Mouse (Mus musculus): ENCODE data around the gene Elmod3. TPM values are rescaled to one million over a fixed set of nuclear protein-coding genes. Genes with fewer than 3 reads are reported as not detected.

Gene Elmod3
- total and polyA plus RNA-seq, 2 experiments from 2014 or later = 17.6 to 21.9 TPM

GRCm38 (mm10) chr6:72547862-72548261 lies 50.4 kb downstream of the Elmod3 start:
- H3K27me3 ChIP-seq (ENCODE audit: control insufficient read depth, insufficient read depth, low read length) = no peaks in the 10 kb centered on the region

GRCm38 (mm10) chr6:72547121-72547520 lies 51.1 kb downstream of the Elmod3 start:
- Histone ChIP-seq H3K9ac (replicated peaks; ENCODE audit: low read depth, low read length) (no peak overlapping the region), H3K9me3 (replicated peaks; ENCODE audit: control insufficient read depth, low read length) (no peaks in the 10 kb centered on the region), H3K27ac (ENCODE audit: low read depth) (no peak overlapping the region), H3K36me3 (replicated peaks; ENCODE audit: control insufficient read depth, insufficient read depth, low read length) (no peaks in the 10 kb centered on the region), H3K27me3 (ENCODE audit: control insufficient read depth, insufficient read depth, low read length) (no peaks in the 10 kb centered on the region), H3K4me3 (ENCODE audit: low read depth, low read length) (no peak overlapping the region), H3K4me1 (ENCODE audit: control insufficient read depth, insufficient read depth) (peaks cover 10% of the 10 kb centered on the region; the same call in 1 of the 2 replicates), H3K4me2 (ENCODE audit: low read depth, low read length) (no peak overlapping the region)
- TF ChIP-seq CTCF (IDR thresholded peaks at IDR 0.05; ENCODE audit: low read depth) = no peak; the same call in 1 of the 2 replicates
- no peak for TF ChIP-seq EP300 (IDR thresholded peaks at IDR 0.05; ENCODE audit: low read depth)
- 94% methylated on average over 2 of the region's 2 CpGs for WGBS
- DNase-seq (ENCODE audit: low spot score) (no peak), ATAC-seq (ENCODE audit: insufficient read depth, low read depth) (no peak)

More at GRCm38 (mm10) chr6:72547862-72548261, 50.4 kb downstream of the Elmod3 start:
- no peak overlapping the region for H3K4me2 ChIP-seq (ENCODE audit: low read depth, low read length)
- DNase-seq (ENCODE audit: low spot score) (no peak), ATAC-seq (ENCODE audit: insufficient read depth, low read depth) (no peak)
- peaks cover 10% of the 10 kb centered on the region; the same call in 1 of the 2 replicates for H3K4me1 ChIP-seq (ENCODE audit: control insufficient read depth, insufficient read depth)
- no peak for TF ChIP-seq CTCF (IDR thresholded peaks at IDR 0.05; ENCODE audit: low read depth)
- no peak for TF ChIP-seq EP300 (IDR thresholded peaks at IDR 0.05; ENCODE audit: low read depth)
- H3K9me3 ChIP-seq (replicated peaks; ENCODE audit: control insufficient read depth, low read length) = no peaks in the 10 kb centered on the region
- 80% methylated on average over 3 of the region's 3 CpGs for WGBS
- H3K4me3 ChIP-seq (ENCODE audit: low read depth, low read length) = no peak overlapping the region
- no peak overlapping the region for H3K9ac ChIP-seq (replicated peaks; ENCODE audit: low read depth, low read length)
- no peaks in the 10 kb centered on the region for H3K36me3 ChIP-seq (replicated peaks; ENCODE audit: control insufficient read depth, insufficient read depth, low read length)
- H3K27ac ChIP-seq (ENCODE audit: low read depth) = no peak overlapping the region

GRCm38 (mm10) chr6:72545377-72545776 lies 52.8 kb downstream of the Elmod3 start:
- no peaks in the 10 kb centered on the region for H3K36me3 ChIP-seq (replicated peaks; ENCODE audit: control insufficient read depth, insufficient read depth, low read length)
- H3K9ac ChIP-seq (replicated peaks; ENCODE audit: low read depth, low read length) = no peak overlapping the region
- no peaks in the 10 kb centered on the region for H3K9me3 ChIP-seq (replicated peaks; ENCODE audit: control insufficient read depth, low read length)
- TF ChIP-seq EP300 (IDR thresholded peaks at IDR 0.05; ENCODE audit: low read depth) = no peak
- TF ChIP-seq CTCF (IDR thresholded peaks at IDR 0.05; ENCODE audit: low read depth) = no peak
- no peak overlapping the region for H3K27ac ChIP-seq (ENCODE audit: low read depth)
- no peaks in the 10 kb centered on the region for H3K27me3 ChIP-seq (ENCODE audit: control insufficient read depth, insufficient read depth, low read length)
- no peak for ATAC-seq (ENCODE audit: insufficient read depth, low read depth)
- no peak overlapping the region for H3K4me2 ChIP-seq (ENCODE audit: low read depth, low read length)
- peaks cover 10% of the 10 kb centered on the region; the same call in 1 of the 2 replicates for H3K4me1 ChIP-seq (ENCODE audit: control insufficient read depth, insufficient read depth)
- no peak overlapping the region for H3K4me3 ChIP-seq (ENCODE audit: low read depth, low read length)
- 70% methylated on average over 7 of the region's 7 CpGs for WGBS
- no peak for DNase-seq (ENCODE audit: low spot score)

- Histone ChIP-seq H3K9me3 (replicated peaks; ENCODE audit: control insufficient read depth, low read length) (no peaks in the 10 kb centered on the region), H3K27ac (ENCODE audit: low read depth) (peak within 1 kb of the TSS; percentile 56), H3K36me3 (replicated peaks; ENCODE audit: control insufficient read depth, insufficient read depth, low read length) (no peaks in the 10 kb centered on the region), H3K4me1 (ENCODE audit: control insufficient read depth, insufficient read depth) (peaks cover 10% of the 10 kb centered on the region; the same call in 1 of the 2 replicates), H3K27me3 (ENCODE audit: control insufficient read depth, insufficient read depth, low read length) (no peaks in the 10 kb centered on the region), H3K4me2 (ENCODE audit: low read depth, low read length) (peak within 1 kb of the TSS; percentile 62), H3K4me3 (ENCODE audit: low read depth, low read length) (peak within 1 kb of the TSS; percentile 52), H3K9ac (replicated peaks; ENCODE audit: low read depth, low read length) (peak within 1 kb of the TSS; percentile 58)
- ATAC-seq (ENCODE audit: insufficient read depth, low read depth) = peak; percentile 69; the same call in 1 of the 2 replicates
- WGBS = 4% methylated on average over 23 of the region's 23 CpGs
- TF ChIP-seq CTCF (IDR thresholded peaks at IDR 0.05; ENCODE audit: low read depth) (no peak), EP300 (IDR thresholded peaks at IDR 0.05; ENCODE audit: low read depth) (no peak)
- DNase-seq (ENCODE audit: low spot score) = peak; percentile 49
Observed at GRCm38 (mm10) chr6:72544283-72544987, 53.8 kb downstream of the Elmod3 start, which contains the start of gene Capg. Capg (plus strand) TSS chr6:72544391.

- Histone ChIP-seq H3K27me3 (ENCODE audit: control insufficient read depth, insufficient read depth, low read length) (no peaks in the 10 kb centered on the region), H3K9ac (replicated peaks; ENCODE audit: low read depth, low read length) (no peak overlapping the region), H3K4me1 (ENCODE audit: control insufficient read depth, insufficient read depth) (peaks cover 10% of the 10 kb centered on the region), H3K9me3 (replicated peaks; ENCODE audit: control insufficient read depth, low read length) (no peaks in the 10 kb centered on the region), H3K27ac (ENCODE audit: low read depth) (no peak overlapping the region), H3K4me3 (ENCODE audit: low read depth, low read length) (no peak overlapping the region), H3K36me3 (replicated peaks; ENCODE audit: control insufficient read depth, insufficient read depth, low read length) (no peaks in the 10 kb centered on the region), H3K4me2 (ENCODE audit: low read depth, low read length) (no peak overlapping the region)
- no peak for ATAC-seq (ENCODE audit: insufficient read depth, low read depth)
- 76% methylated on average over 12 of the region's 12 CpGs for WGBS
- TF ChIP-seq CTCF (IDR thresholded peaks at IDR 0.05; ENCODE audit: low read depth) (no peak), EP300 (IDR thresholded peaks at IDR 0.05; ENCODE audit: low read depth) (no peak)
- DNase-seq (ENCODE audit: low spot score) = no peak
Observed at GRCm38 (mm10) chr6:72543265-72543850, 54.9 kb downstream of the Elmod3 start.

Measured in heart, postnatal 0 days (tissue).